Mouse (Mus musculus) 3134 (cell line): Measurements from ENCODE around the gene Ednra.
A peak's percentile ranks its signal among the peaks of the same experiment; 100 is the strongest.

Experiments used
- DNase-seq: peaks from one replicate; pipeline ENCODE4 v3.0.0-alpha.2; 2011; ENCODE audit warnings: low spot score; ENCODE audit not compliant: insufficient read length; ENCODE audit errors: extremely low read depth

The Ednra gene

GRCm38 (mm10) chr8:77659534-77660080 is 64.7 kb downstream of the Ednra start:
- peak; percentile 24 for DNase-seq

- DNase-seq = no peak
These were observed 65.9 kb downstream of the Ednra start for GRCm38 (mm10) chr8:77658356-77658755.

- DNase-seq = no peak
These were observed 73.5 kb downstream of the Ednra start for GRCm38 (mm10) chr8:77650646-77651190.

GRCm38 (mm10) chr8:77640093-77640839 is 84.0 kb downstream of the Ednra start:
- no peak for DNase-seq

- no peak for DNase-seq
These were observed 86.7 kb downstream of the Ednra start for GRCm38 (mm10) chr8:77637593-77637992.

GRCm38 (mm10) chr8:77634035-77634434 is 90.2 kb downstream of the Ednra start:
- DNase-seq = no peak

- DNase-seq = no peak
These were observed 91.1 kb downstream of the Ednra start for GRCm38 (mm10) chr8:77633211-77633610.

GRCm38 (mm10) chr8:77630691-77631090 is 93.6 kb downstream of the Ednra start:
- no peak for DNase-seq

GRCm38 (mm10) chr8:77629858-77630537 is 94.3 kb downstream of the Ednra start:
- peak; percentile 41 for DNase-seq

- DNase-seq = no peak
These were observed 100.5 kb downstream of the Ednra start for GRCm38 (mm10) chr8:77623677-77624209.

GRCm38 (mm10) chr8:77617916-77618315 is 106.3 kb downstream of the Ednra start:
- peak; percentile 17 for DNase-seq
